Mouse (Mus musculus): ENCODE data around the gene Car11. TPM values are rescaled to one million over a fixed set of nuclear protein-coding genes. Genes with fewer than 3 reads are reported as not detected.
A peak's percentile ranks its signal among the peaks of the same experiment; 100 is the strongest.

Gene Car11
- total RNA-seq, 2 experiments from 2014 or later = not detected

DNA sequence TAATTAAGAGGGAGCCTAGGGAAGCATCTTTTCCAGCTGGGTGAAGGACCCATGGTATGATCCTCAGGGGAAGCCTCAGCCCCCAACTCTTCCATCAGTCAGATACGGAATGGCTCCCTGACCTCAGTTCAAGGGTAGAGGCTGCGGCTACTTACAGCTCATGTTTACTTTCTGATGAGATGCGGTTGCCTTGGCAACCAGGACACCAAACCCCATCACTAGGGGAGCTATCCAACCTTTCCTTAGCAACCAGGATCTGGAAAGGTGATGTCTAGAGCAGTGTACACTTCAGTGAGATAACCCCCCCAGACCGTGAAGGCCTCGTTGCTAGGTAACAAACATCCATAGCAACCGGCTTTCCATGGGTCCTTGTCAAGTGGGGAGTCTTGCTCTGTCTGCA, 9.4 kb downstream of the Car11 start:
- no peak for ATAC-seq (replicated peaks; ENCODE audit: poor library complexity)

DNA sequence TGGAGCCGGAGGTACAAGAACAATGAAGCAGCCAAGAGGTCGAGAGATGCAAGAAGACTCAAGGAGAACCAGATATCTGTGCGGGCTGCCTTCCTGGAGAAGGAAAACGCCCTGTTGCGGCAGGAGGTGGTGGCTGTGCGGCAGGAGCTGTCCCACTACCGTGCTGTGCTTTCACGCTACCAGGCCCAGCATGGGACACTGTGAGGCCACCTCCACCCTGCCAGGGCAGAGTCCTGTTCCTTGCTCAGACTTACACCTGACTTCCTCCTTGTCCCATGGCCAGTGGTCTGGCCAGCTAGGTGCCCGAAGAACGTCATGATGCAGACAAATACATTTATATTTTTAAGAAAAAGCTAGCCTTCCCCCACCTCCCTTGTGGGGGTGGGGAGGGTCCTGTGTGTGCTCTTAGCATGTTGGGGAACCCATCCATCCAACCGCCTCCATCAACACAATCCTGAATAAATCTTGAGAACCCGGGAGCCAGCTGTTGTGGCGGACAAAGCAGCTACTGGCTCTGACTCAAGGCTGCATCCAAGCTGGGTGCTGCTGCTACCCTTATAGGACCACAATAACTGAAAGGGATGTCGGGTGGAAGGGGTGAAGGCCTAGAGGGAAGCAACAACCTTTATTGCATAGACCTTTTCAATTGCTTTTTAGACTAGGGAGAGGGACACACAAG, 10.2 kb downstream of the Car11 start:
- no peak for ATAC-seq (replicated peaks; ENCODE audit: poor library complexity)

DNA sequence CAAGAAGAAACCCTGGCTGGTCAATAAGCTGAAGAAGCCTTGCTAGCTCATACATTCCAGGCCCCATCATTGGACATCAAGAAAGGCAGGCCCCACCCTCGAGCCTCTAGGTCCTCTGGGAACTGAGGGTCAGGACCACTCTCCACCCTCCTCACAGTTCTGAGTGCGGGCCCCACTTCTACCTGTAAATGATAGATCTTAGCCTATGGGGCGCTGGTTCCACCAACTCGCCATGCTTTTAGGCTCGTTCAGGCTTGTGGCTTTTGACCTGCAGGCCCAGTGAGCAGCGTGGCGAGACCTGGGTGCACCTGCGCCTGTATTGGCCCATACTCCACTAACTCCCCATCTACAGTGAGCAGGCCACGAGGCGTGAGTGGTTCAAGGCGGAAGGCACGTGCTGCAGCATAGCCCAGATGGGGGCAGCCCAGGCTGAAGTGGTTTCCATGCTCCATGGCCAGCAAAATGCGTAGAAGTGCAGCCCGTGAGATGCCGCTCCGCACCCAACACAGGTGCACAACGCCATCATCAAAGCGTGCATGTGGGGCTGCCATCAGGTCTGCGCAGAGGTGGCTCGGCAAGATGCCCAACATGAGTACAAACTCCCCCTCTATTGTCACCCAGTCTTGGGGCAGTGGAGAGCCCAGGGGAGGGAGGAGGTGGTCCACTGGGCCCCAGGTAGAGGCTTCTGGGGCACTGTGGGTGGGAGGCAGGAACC, 11.0 kb downstream of the Car11 start:
- ATAC-seq (replicated peaks; ENCODE audit: poor library complexity) = no peak

DNA sequence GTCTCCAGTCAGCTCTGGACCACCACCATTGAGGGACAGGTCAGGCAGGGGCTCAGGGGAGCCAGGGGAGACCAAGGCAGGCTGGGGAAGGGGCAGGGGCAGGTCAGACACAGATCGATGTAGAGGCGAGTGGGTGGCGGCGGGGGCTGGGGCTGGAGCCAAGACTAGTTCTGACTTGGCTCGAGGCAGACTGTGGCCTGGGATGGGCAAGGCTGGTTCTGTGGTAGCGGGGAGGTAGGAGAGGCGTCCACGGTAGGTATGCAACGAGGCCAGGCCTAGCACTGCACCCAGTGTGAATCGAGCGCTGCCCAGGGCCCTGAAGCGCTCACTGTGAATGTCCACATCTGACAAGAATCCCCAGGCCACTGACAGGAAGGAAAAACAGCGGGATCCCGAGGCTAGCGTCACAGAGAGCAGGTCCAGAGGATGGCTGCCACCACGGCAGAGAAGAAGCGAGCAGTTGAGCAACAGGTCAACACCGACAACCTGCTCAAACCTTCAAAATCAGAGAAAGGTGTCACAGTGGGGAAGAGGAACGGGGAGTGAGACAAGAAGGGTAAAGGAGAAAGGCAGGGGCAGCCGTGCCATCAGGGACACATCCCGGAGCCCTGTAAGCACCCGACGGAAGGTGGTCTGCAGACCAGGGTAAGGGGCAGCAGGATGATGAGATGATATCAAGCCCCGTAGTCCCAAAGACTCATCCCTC, 11.8 kb downstream of the Car11 start:
- no peak for ATAC-seq (replicated peaks; ENCODE audit: poor library complexity)

DNA sequence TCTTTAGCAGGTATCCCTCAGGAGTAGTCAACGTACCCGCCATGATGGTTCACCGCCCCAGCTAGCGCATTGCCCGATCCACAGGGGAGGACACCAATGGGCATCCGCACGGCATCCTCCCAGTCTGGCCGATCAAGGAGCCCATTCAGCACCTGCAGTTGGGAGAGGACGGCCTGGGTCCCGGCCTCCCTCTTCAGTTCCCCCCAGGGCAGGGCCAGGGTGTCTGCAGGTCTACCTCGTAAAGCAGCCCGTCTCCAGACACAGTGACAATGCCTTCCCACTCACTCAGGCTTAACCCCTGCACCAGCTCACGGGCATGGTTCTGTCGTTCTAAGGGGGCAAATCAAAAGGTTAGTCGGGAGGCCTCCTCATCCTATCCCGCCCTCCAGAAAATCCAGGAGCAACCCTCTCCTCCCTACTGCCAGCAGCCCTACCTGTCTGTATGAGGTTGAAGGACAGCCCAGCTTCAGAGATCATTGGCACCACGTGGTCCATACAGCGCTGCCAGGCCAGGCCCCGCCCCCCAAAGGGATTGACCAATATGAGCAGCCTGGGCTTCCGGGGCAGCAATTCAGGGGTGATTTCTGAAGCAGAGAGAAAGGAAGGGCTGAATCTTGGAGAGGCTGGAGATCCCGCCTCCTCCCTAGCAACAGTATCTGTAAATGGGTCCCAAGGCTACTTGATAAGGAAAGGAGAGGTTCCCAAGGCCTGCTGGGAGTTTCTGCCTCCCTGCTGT, 12.5 kb downstream of the Car11 start:
- no peak for ATAC-seq (replicated peaks; ENCODE audit: poor library complexity)

DNA sequence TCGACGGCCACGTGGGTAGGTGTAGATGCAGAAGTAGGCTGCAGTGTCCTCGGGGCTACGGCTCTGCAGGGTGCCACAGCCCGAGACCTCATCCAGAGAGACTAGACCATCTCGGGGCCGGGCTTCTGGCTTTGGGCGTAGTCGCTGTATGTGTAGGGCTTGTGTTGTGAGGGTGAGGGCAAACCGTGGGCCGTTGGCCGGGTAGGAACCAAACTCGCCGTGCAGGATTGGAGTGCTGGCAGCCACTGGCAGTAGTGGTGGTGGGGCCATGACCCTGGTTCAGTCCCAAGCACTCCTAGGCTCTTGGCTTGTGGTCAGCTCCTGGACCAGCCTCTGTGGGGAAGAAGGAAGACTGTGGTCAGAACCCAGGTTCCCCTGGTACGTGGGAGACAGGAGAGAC, 13.8 kb downstream of the Car11 start:
- ATAC-seq (replicated peaks; ENCODE audit: poor library complexity) = no peak

DNA sequence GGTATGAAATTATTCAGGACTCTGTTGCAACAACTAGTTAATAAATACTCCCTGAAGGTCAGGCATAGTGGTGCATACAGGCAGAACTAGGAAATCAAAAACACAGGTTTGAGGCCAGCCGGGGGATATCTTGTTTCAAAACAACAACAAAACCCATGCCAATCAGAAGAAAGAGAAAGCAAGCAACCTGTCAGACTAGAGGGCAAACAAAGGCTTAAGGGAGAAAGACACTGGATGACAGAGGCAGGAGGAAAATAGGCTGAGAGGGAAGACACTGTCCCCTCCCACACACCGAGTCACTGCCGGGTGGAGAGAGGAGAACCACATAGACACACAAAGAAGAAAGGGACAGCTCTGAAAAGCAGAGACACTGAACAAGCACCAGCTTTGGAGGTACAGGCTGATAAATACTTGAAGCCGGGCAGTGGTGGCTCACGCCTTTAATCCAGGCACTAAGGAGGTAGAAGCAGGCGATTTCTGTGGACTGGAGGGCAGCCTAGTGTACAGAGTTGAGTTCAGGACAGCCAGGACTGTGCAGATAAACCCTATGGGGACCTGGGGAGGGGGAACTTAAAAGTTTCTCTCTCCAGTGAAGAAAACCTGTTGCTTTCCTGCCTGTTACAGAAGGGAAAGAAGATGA, 14.4 kb downstream of the Car11 start:
- ATAC-seq (replicated peaks; ENCODE audit: poor library complexity) = no peak

DNA sequence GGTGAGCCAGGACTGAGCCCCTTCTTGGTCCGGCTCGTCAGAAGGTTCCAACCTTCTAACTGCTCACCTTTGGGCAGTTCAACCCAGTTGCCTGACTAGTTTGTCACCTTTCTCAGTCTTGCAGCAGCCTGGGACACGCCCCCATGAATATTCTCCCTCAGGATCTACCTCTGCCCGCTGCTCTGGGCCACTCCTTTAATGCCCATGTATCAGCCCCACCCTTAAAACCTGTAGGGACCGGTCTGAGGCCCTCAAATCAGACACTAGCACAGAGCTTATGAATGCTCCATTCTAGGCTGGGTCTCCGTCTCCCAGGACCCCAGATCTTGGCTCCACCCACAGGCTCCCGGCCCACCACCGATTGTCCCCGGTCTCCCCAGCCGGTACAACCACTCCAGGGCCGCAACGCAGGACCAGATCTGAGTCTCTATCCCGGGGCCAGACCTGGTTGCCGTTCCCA, 15.0 kb downstream of the Car11 start:
- no peak for ATAC-seq (replicated peaks; ENCODE audit: poor library complexity)

DNA sequence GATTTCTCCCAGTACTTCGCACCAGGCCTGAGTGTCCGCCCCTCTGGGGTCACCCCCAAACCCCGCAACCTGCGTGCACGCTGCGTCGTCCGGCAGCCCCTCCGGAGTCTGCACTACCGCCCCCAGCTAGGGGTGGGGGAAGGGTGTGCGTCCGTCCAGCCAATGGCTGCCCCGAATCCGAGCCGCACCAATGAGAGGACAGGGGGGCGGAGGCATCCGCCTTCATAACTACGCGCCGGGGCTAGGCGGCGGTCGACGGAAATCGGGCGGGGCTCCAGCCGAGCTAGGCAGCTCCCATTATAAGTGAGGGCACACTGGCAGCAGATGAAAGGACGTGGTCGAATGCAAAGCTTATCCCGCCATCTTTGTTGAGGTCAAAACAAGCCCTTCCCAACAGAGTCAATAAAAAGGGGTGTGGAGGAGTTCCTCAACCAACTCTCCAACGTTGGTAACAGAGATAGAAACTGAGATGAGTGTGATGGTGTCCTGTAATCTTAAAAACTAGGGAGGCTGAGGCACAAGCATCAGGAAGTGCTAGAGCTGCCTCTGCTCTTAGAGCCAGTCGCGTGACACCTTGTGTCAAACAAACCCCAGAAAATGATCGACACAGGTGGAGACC, 15.6 kb downstream of the Car11 start, which contains the start of gene Rpl18:
Gene Rpl18 (plus strand): TSS at position 368 of the 619 bp plus-strand sequence.
- ATAC-seq (replicated peaks; ENCODE audit: poor library complexity) = peak; percentile 75

DNA sequence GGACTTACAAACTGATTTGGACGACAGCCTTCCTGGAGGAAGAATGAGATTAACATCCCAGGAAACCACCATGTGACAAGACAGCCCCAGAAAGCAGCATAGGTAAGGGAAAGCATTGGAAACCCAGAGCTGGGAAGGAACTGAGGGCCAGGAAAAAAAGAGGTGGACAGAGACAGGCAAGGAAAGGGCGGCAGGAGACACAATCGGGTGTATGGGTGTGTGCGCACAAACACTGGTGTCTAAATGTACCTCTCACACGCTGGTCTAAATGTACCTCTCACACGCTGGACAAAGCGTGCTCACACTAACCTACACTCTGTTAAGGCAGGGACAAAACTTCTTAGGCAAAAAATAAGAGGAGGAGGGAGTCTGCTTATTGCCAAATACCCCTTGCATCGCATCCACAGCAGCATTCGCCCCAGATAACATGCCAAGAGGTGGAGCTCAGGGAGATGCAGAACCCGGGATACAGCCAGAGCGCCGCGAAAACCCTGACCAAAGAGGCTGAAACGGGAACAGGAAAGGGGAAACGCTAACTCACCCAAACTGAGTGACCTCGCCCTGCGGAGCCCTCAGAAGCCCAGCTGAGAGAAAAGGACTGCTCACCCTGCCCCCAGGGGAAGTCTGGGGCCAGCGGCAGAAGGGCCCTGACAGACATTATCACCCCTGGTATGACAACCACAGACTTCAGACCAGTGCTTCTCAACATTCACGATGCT, 16.3 kb downstream of the Car11 start:
- peak; percentile 8 for ATAC-seq (replicated peaks; ENCODE audit: poor library complexity)

DNA sequence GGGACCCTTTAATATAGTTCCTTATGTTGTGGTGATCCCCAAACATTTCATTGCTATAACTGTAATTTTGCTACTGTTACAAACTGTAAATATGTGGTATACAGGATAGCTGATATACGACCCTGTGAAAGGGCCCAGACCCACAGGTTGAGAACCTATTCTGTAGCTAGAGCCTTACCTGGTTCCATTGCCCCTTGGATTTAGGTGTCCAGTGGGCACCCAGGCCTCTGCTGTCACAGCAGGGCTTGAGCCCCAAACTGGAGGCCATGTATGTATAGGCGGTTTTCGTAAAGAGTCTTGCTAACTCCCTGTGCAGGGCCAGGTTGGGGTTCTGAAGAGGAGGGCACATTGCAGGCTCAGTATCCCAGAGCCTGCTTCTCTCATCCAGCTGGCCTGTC, 16.8 kb downstream of the Car11 start:
- ATAC-seq (replicated peaks; ENCODE audit: poor library complexity) = no peak

DNA sequence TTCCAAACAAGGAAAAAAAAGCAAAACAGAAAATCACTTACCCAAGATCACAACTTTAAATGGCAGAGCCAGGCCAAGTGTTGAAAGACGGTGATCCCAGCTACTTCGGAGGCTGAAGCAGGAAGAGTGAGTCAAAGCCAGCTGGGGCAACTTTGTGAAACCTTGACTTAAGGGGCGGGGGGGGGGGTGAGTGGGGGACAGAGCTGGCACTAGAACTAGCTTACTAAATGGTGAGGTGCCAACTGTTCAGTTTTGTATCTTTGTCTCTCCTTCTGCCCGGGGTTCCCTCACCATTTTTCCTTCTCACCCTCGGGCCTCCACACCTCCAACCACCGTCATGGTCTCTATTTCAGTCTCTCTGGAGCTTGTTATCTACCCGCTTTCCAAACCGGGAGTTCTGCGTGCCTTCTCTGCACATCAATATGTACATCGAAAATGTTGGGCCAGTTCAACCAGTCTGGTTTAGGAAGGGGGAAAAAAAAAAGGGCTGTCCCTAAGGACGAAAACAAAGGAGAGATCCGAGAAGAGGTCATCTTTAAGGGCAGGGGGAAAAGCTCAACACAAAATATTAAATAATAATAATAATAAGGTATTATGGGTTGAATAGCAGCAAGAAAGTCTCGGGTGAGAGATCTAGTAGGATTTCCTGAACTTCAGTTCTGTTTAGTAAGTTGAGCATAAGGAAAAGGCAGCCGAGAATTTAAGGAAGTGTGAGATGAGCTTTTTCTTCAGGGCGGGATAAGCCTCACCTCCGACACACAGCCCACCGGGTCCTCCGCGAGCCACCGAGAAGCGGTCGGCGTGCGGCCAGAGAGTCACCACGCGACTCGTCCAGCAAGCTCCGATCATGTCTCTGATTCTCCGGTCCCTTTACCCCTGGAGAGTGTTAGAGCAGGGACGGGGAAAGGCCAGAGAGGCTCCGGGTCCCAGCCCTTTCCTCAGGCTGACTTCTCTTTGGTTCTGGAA, 17.6 kb downstream of the Car11 start:
- peak; percentile 10 for ATAC-seq (replicated peaks; ENCODE audit: poor library complexity)

DNA sequence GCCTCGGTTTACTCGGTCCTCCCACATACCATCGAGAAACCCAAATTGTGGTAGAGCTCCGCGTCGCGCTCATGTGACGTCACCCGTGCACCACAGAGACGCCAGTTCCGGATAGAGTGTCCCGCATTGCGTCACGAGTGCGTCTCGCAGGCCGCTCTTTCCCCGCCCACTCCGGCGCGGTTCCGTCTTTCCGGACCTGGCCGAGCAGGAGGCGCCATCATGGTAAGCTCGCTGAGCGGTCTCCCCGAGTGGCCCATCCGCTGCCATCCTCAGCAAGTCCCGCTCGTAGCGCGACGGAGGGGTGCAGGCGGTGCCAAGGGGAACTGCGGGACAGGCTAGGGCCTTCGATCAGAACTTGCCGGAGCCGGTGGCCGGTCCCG, 18.3 kb downstream of the Car11 start, which contains the start of gene Sphk2:
Gene Sphk2 (minus strand): TSS at position 85 of the 380 bp plus-strand sequence.
- peak; percentile 65 for ATAC-seq (replicated peaks; ENCODE audit: poor library complexity)

DNA sequence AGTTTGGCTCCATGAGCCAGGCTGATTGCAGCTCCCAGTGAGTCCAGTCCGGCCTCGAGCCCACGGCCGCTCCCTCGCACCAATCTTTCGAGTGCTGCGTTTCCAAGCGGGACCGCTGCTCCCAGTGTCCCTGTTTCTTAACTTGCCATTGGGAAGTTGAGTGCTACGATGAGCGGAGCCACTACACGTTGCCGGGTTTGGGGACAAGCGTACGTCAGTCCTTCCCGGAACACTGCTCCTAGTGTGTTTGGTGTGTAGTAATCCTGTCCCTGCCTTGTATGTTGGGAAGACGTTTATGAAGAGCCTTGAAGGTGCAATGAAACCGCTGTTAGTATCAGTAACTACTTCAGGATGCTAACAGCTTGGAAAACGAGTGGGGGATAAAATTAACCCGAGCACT, 18.7 kb downstream of the Car11 start:
- peak; percentile 0; the same call in 1 of the 2 replicates for ATAC-seq (replicated peaks; ENCODE audit: poor library complexity)

DNA sequence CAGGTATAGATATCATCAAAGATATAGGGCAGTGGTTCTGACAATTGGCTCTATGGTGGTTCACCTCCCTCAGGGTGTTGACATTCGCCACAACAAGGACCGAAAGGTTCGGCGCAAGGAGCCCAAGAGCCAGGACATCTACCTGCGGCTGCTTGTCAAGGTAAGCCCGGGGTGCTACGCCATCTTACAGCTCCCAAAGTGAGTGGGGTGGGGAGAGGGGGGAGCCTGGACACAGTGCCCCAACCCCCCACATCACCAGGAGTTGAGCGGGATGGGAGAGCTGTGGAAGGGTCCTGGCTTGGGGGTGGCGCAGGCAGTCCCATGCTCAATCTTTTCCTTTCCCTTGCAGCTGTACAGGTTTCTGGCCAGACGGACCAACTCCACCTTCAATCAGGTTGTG, 19.5 kb downstream of the Car11 start:
- ATAC-seq (replicated peaks; ENCODE audit: poor library complexity) = no peak

DNA sequence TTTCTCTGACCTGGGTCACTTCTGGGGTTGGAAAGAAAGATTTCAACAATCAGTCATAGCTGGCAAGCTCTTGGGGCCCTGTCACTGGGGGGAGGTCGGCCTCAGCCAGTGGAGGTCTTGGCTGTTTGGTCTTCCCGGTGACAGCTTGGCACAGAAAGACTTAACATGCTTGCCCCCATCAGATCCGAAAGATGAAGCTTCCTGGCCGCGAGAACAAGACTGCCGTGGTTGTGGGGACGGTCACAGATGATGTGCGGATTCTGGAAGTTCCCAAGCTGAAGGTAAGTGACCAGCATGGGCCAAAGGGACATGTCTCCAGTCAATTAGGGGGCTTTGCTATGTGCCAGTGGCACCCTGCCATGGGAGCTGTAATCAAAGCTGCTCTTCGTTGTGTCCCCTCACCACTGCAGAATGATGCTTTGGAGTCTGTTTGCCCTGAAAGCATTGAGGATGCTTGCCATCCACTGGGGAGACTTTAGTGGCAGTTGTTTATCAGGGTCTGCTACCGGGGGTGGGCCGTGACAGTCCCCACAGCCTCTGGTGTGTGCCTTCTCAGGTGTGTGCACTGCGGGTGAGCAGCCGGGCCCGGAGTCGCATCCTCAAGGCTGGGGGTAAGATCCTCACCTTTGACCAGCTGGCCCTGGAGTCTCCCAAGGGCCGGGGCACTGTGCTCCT, 20.2 kb downstream of the Car11 start:
- ATAC-seq (replicated peaks; ENCODE audit: poor library complexity) = no peak

DNA sequence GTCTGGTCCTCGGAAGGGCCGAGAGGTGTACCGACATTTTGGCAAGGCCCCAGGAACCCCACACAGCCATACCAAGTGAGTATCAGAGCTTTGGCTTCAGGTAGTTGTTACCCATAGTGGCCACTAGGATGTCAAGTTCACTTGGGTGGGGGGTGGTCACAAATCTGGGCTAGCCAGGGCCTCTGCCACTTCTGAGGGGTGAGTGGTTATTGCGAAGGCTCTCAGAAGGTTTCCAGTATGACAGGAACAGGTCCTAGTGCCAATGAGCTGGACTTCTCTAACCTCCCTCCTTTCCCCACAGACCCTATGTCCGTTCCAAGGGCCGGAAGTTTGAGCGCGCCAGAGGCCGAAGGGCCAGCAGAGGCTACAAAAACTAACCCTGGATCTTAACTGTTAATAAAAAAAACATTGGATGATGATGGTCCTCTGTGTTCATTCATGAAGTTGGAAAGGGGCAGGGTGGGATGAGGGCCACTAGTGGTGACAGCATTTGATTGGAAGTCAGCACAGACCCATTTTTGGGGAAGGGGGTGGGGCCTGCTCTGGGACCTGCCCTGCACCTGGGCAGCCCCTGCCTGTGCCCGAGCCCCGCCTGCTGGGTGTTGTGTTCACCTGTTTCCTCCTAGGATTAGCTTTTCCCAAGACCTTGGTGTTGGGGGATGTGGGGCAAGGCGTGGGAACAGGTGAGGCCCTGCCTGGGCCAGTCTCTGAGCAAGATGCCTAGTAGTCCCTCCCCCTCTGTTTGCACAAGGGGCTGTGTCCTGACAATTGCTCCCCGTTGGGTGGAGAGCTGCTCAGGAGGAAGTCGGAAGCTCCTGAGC, 21.0 kb downstream of the Car11 start, which contains the start of gene Fam83e:
Gene Fam83e (plus strand): TSS at position 800 of the 821 bp plus-strand sequence.
- no peak for ATAC-seq (replicated peaks; ENCODE audit: poor library complexity)
